Mouse (Mus musculus) frontal cortex, adult 2 months (tissue): Measurements from ENCODE around the gene Nexmif. TPM values are rescaled to one million over a fixed set of nuclear protein-coding genes. Genes with fewer than 3 reads are reported as not detected.
"Not testable (repeated sequence)": the region's sequence is repeated elsewhere in the genome, so short reads cannot be mapped to it uniquely, and the experiment has no call there.

ENCODE experiments used
- DNase-seq, 2 experiments: peaks; one replicate each; pipeline ENCODE4 v3.0.0; 2022; ENCODE audit warnings: low spot score in 1 of 2; ENCODE audit errors: extremely low spot score in 1 of 2
- polyA plus RNA-seq: library from polyadenylated mRNA; depleted of rRNA; stranded (reverse); fragments of >200 nt; gene quantifications from 2 replicates; pipeline ENCODE4 v1.2.3, GENCODE M21; 2012; rRNA removed

Nexmif gene
- polyA plus RNA-seq = 5.5 and 6.3 TPM in 2 replicates

GRCm38 (mm10) chrX:104200736-104201591 lies at the start of gene Nexmif:
Gene Nexmif, minus strand, starts transcription at chrX:104201185.
- DNase-seq = peak in 1 of 2 experiments; percentile 34

- no peak for DNase-seq
Observed at GRCm38 (mm10) chrX:104208701-104209100, 7.7 kb upstream of the Nexmif start.

- peak in 1 of 2 experiments; percentile 9 for DNase-seq
Observed at GRCm38 (mm10) chrX:104201592-104202139, 681 bp upstream of the Nexmif start.

- peak; percentile 4 to 11 for DNase-seq
Observed at GRCm38 (mm10) chrX:104200388-104200735, 623 bp downstream of the Nexmif start.

GRCm38 (mm10) chrX:104199611-104200387 lies 1.2 kb downstream of the Nexmif start:
- DNase-seq = peak in 1 of 2 experiments; percentile 32

- DNase-seq = no peak
Observed at GRCm38 (mm10) chrX:104199070-104199469, 1.9 kb downstream of the Nexmif start.

- DNase-seq = no peak
Observed at GRCm38 (mm10) chrX:104196561-104196960, 4.4 kb downstream of the Nexmif start.

GRCm38 (mm10) chrX:104179257-104179656 lies 21.7 kb downstream of the Nexmif start:
- DNase-seq = peak in 1 of 2 experiments; percentile 69

- no peak for DNase-seq
Observed at GRCm38 (mm10) chrX:104150072-104150471, 50.9 kb downstream of the Nexmif start.

GRCm38 (mm10) chrX:104115266-104115665 lies 85.7 kb downstream of the Nexmif start:
- DNase-seq = not testable (repeated sequence)

- DNase-seq = no peak
Observed at GRCm38 (mm10) chrX:104114596-104114995, 86.4 kb downstream of the Nexmif start.

- no peak for DNase-seq
Observed at GRCm38 (mm10) chrX:104054848-104055247, 146.1 kb downstream of the Nexmif start.

GRCm38 (mm10) chrX:104040276-104040675 lies 160.7 kb downstream of the Nexmif start:
- DNase-seq = no peak

GRCm38 (mm10) chrX:104033843-104034242 lies 167.1 kb downstream of the Nexmif start:
- DNase-seq = no peak

- peak in 1 of 2 experiments; percentile 13 for DNase-seq
Observed at GRCm38 (mm10) chrX:104032756-104033155, 168.2 kb downstream of the Nexmif start.

Other genes with a start within 250 kb of the Nexmif start
- gene Rlim, start 219.9 kb downstream of the Nexmif start, polyA plus RNA-seq = 18.5 and 18.6 TPM in 2 replicates
- 12.1 and 15.2 TPM in 2 replicates for gene Abcb7, start 212.7 kb upstream of the Nexmif start, polyA plus RNA-seq